Mouse (Mus musculus): ENCODE measurements around the gene Ift81.

- TF ChIP-seq CTCF (IDR thresholded peaks at IDR 0.05; ENCODE audit: low read depth, low read length) (no peak), POLR2A (IDR thresholded peaks at IDR 0.05; ENCODE audit: borderline replicate concordance, low read depth, low read length) (no peak)
Measured at GRCm38 (mm10) chr5:122572001-122572400, 42.3 kb downstream of the Ift81 start.
